Mouse (Mus musculus): Measurements from ENCODE around the gene Insl5. TPM values are rescaled to one million over a fixed set of nuclear protein-coding genes. Genes with fewer than 3 reads are reported as not detected.

Gene Insl5
- not detected for total RNA-seq (2023)

GRCm38 (mm10) chr4:103026621-103027020 lies at the start of gene Insl5:
TSS of gene Insl5 (minus strand) at chr4:103026842.

GRCm38 (mm10) chr4:102978440-102978839 lies 48.2 kb downstream of the Insl5 start, which contains the start of gene Tctex1d1:
TSS of gene Tctex1d1 (plus strand) at chr4:102978606.

Other genes starting within 250 kb of the Insl5 start
- 1 to 10 TPM in 1 of 2 experiments, under 1 TPM in 1; 0.51 to 2.2 TPM for gene Tctex1d1, start 48.2 kb downstream of the Insl5 start, total RNA-seq (2023)
- 10 to 100 TPM; 71.5 to 77.7 TPM for gene Mier1, start 87.5 kb upstream of the Insl5 start, total RNA-seq (2023)
- gene Wdr78, start 87.7 kb upstream of the Insl5 start, total RNA-seq (2023): 1 to 10 TPM; 4.0 to 4.6 TPM
- 1 to 10 TPM; 7.2 to 9.6 TPM for gene Slc35d1, start 188.3 kb upstream of the Insl5 start, total RNA-seq (2023)

Data from neutrophil, adult 59 days (primary cell).